Mouse (Mus musculus) liver, postnatal 0 days (tissue): ENCODE data around the gene Top2b.

Experiments
- CTCF ChIP-seq: sonication (generic); IDR thresholded peaks from 2 replicates; pipeline ENCODE4 v1.5.1; 2016; ENCODE audit warnings: antibody characterized with exemption, low read depth
- EP300 ChIP-seq: IDR thresholded peaks from 2 replicates; pipeline ENCODE4 v1.6.1; 2016; ENCODE audit warnings: antibody characterized with exemption, low read depth, mild to moderate bottlenecking

- TF ChIP-seq CTCF (no peak), EP300 (no peak)
These were observed 45.2 kb upstream of the Top2b start for GRCm38 (mm10) chr14:16319818-16320217.
